Mouse (Mus musculus): ENCODE measurements around the gene Xpot. TPM values are rescaled to one million over a fixed set of nuclear protein-coding genes. Genes with fewer than 3 reads are reported as not detected.

The Xpot gene
- polyA plus RNA-seq, 1 experiment from 2014 or later: 24.5 TPM

DNA sequence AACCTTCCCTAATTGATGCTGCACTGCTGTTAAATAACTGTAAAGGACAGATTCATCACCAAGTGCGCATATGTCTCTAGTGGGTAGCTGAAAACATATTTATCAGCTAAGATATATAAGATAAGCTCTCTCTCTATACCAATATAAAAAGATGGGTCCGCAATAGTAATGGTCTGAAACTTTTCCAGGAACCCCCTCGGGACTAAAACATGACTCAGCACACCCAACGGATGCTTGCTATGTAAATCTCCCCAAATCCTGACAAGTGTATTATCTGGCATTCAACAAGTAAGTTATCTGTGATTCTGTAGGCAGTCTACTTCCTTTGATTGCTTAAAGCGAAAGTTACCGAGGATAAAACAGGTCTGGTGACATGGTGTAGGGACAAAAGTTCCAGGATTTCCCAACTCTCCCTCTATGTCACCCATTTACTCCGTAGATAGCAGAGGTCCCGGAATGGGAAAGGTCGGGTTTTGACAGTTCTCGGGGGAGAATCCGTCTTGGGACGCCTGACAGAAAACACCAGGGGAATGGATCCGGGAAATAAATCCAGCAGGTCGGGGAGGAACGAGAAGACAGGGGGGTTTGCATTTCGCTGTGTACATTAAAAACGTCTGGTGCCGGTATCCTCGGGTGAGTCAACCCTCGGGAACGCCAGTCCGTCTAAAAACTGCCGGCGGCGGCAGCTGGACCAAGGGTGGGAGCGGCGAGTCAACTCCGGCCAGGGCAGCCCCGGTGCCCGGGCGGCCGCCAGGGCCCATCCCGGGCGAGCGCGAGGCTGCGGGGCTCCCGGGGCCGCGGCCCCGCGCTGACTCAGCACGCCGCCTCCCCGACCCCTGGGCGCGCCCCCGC lies 40.1 kb downstream of the Xpot start:
- peak overlapping the region; percentile 95 for H3K9ac ChIP-seq (ENCODE audit: low read length)
- peak overlapping the region; percentile 69 for H3K4me2 ChIP-seq (replicated peaks; ENCODE audit: low read depth)
- peak overlapping the region; percentile 94 for H3K27ac ChIP-seq (replicated peaks)
- 2% methylated on average over 38 of the region's 48 CpGs for WGBS
- H3K9me3 ChIP-seq (ENCODE audit: control insufficient read depth, low read length): no peaks in the 10 kb centered on the region
- peaks cover 10% of the 10 kb centered on the region for H3K36me3 ChIP-seq (ENCODE audit: control insufficient read depth, insufficient read depth, low read length)
- no peak for DNase-seq (ENCODE audit: low spot score)
- TF ChIP-seq EP300 (optimal IDR thresholded peaks at IDR 0.05) (no peak), CTCF (IDR thresholded peaks at IDR 0.05; ENCODE audit: low read depth) (no peak)
- H3K4me1 ChIP-seq (replicated peaks; ENCODE audit: control insufficient read depth, insufficient read depth): no peaks in the 10 kb centered on the region
- ATAC-seq (ENCODE audit: low FRiP score, low TSS enrichment): peak; percentile 76
- H3K27me3 ChIP-seq (ENCODE audit: control insufficient read depth, insufficient read depth, low read length): no peaks in the 10 kb centered on the region
- H3K4me3 ChIP-seq (ENCODE audit: low read depth, low read length): peak overlapping the region; percentile 86

DNA sequence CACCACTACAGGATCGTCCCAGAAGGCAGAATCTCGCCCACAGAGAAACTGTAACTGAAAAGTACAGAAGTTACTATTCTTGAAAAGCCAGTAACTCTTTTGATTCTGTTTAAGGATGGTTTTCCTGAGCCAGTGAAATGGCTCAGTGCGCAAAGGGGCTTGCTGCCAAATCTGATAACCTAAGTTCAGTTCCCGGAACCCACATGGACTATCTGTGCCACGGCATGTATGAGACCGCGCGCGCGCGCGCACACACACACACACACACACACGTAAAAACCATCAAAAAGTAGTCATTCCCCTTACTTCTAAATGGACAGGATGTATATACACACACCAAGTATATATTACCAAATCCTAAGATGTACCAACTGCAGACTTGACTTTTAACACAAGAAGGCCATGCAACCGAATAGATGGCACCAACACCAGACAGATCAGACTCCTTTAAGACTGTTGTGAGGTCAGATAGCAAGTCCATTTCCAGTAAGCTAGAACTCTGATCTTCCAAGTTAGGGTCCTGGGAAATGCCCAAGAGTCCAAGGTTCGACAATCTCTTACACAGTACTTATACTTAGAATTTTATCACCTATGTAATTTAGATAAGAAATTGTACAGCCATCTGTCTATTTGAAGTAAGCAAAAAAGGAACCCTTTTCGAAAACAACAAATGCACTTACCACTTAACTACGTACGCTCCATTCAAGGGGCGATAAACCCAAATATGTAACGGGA lies 40.9 kb downstream of the Xpot start:
- H3K4me2 ChIP-seq (replicated peaks; ENCODE audit: low read depth): peak overlapping the region; percentile 69
- peak overlapping the region; percentile 95; the same call in 1 of the 2 replicates for H3K9ac ChIP-seq (ENCODE audit: low read length)
- H3K27ac ChIP-seq (replicated peaks): no peak overlapping the region
- WGBS: 73% methylated on average over 20 of the region's 20 CpGs
- no peaks in the 10 kb centered on the region for H3K27me3 ChIP-seq (ENCODE audit: control insufficient read depth, insufficient read depth, low read length)
- ATAC-seq (ENCODE audit: low FRiP score, low TSS enrichment) (no peak), DNase-seq (ENCODE audit: low spot score) (no peak)
- H3K4me1 ChIP-seq (replicated peaks; ENCODE audit: control insufficient read depth, insufficient read depth): no peaks in the 10 kb centered on the region
- peaks cover 10% of the 10 kb centered on the region for H3K36me3 ChIP-seq (ENCODE audit: control insufficient read depth, insufficient read depth, low read length)
- TF ChIP-seq EP300 (optimal IDR thresholded peaks at IDR 0.05) (no peak), CTCF (IDR thresholded peaks at IDR 0.05; ENCODE audit: low read depth) (no peak)
- H3K9me3 ChIP-seq (ENCODE audit: control insufficient read depth, low read length): no peaks in the 10 kb centered on the region
- H3K4me3 ChIP-seq (ENCODE audit: low read depth, low read length): peak overlapping the region; percentile 86

DNA sequence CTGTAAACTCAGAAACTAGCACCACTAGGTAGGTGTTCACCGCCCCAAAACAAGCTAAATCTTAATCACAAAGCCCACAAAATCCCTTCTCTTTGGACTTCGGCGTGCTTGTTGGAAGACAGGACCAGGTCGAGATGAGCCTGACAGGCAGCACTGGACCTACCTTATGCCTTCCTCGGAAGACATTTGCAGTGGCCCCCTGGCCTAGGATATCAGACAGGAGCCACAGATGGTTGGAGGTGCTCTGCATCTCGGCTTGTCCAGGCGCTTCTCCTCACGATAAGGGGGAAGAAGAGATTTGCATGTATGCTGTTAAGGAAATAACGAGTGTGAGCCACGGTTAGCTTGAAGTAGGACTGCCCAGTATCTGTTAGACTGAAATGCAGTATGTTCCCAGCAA lies 42.1 kb downstream of the Xpot start:
- Histone ChIP-seq H3K4me2 (replicated peaks; ENCODE audit: low read depth) (no peak overlapping the region), H3K4me1 (replicated peaks; ENCODE audit: control insufficient read depth, insufficient read depth) (no peaks in the 10 kb centered on the region), H3K9ac (ENCODE audit: low read length) (no peak overlapping the region), H3K27ac (replicated peaks) (no peak overlapping the region), H3K4me3 (ENCODE audit: low read depth, low read length) (no peak overlapping the region), H3K27me3 (ENCODE audit: control insufficient read depth, insufficient read depth, low read length) (no peaks in the 10 kb centered on the region), H3K9me3 (ENCODE audit: control insufficient read depth, low read length) (no peaks in the 10 kb centered on the region), H3K36me3 (ENCODE audit: control insufficient read depth, insufficient read depth, low read length) (peaks cover 10% of the 10 kb centered on the region)
- WGBS: 93% methylated on average over 10 of the region's 10 CpGs
- ATAC-seq (ENCODE audit: low FRiP score, low TSS enrichment) (no peak), DNase-seq (ENCODE audit: low spot score) (no peak)
- TF ChIP-seq CTCF (IDR thresholded peaks at IDR 0.05; ENCODE audit: low read depth) (no peak), EP300 (optimal IDR thresholded peaks at IDR 0.05) (no peak)

DNA sequence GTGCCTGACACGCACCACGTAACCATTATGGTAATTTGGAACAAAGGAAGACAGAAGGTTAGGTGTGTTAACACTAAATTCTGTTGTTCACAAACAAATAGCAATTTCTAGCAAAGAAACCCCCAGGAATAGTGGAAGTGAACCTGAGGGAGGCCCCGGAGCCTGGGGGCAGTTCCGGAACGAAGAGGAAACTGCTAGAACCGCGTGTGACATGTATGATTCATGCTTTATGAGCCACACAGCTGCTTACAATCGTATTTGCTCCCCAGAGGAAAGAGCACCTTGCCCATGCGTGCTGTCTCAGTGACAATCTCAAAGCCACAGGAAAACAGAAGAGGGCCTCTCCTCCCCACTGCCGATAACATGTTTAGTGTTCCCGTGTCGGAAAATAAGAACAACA lies 43.1 kb downstream of the Xpot start:
- TF ChIP-seq EP300 (optimal IDR thresholded peaks at IDR 0.05) (no peak), CTCF (IDR thresholded peaks at IDR 0.05; ENCODE audit: low read depth) (no peak)
- H3K9me3 ChIP-seq (ENCODE audit: control insufficient read depth, low read length): no peaks in the 10 kb centered on the region
- H3K27me3 ChIP-seq (ENCODE audit: control insufficient read depth, insufficient read depth, low read length): no peaks in the 10 kb centered on the region
- DNase-seq (ENCODE audit: low spot score) (no peak), ATAC-seq (ENCODE audit: low FRiP score, low TSS enrichment) (no peak)
- H3K36me3 ChIP-seq (ENCODE audit: control insufficient read depth, insufficient read depth, low read length): peaks cover 14% of the 10 kb centered on the region
- H3K9ac ChIP-seq (ENCODE audit: low read length): no peak overlapping the region
- no peak overlapping the region for H3K4me2 ChIP-seq (replicated peaks; ENCODE audit: low read depth)
- WGBS: 86% methylated on average over 12 of the region's 12 CpGs
- H3K4me3 ChIP-seq (ENCODE audit: low read depth, low read length): no peak overlapping the region
- no peak overlapping the region for H3K27ac ChIP-seq (replicated peaks)
- no peaks in the 10 kb centered on the region for H3K4me1 ChIP-seq (replicated peaks; ENCODE audit: control insufficient read depth, insufficient read depth)

DNA sequence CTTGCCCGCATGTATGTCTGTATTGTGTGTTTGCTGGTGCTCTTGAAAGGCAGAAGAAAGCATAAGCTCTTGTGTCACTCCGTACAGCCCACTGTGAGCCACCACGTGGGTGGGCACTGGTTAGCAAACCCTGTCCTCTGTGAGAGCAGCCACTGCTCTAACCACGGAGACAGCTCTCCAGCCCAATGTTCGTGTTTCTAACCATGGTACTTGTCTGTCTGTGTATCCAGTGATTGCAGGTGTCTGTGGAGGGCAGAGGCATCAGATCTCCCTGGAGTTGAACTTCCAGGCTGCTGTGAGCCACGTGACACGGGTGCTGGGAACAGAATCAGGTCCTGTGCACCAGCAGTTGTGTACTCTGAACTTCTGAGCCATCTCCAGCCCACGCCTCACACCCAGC lies 43.8 kb downstream of the Xpot start:
- Histone ChIP-seq H3K4me2 (replicated peaks; ENCODE audit: low read depth) (no peak overlapping the region), H3K9ac (ENCODE audit: low read length) (no peak overlapping the region), H3K36me3 (ENCODE audit: control insufficient read depth, insufficient read depth, low read length) (peaks cover 14% of the 10 kb centered on the region), H3K27ac (replicated peaks) (no peak overlapping the region), H3K9me3 (ENCODE audit: control insufficient read depth, low read length) (no peaks in the 10 kb centered on the region), H3K27me3 (ENCODE audit: control insufficient read depth, insufficient read depth, low read length) (no peaks in the 10 kb centered on the region), H3K4me1 (replicated peaks; ENCODE audit: control insufficient read depth, insufficient read depth) (no peaks in the 10 kb centered on the region), H3K4me3 (ENCODE audit: low read depth, low read length) (no peak overlapping the region)
- DNase-seq (ENCODE audit: low spot score) (no peak), ATAC-seq (ENCODE audit: low FRiP score, low TSS enrichment) (no peak)
- 94% methylated on average over 8 of the region's 8 CpGs for WGBS
- TF ChIP-seq CTCF (IDR thresholded peaks at IDR 0.05; ENCODE audit: low read depth) (no peak), EP300 (optimal IDR thresholded peaks at IDR 0.05) (no peak)

DNA sequence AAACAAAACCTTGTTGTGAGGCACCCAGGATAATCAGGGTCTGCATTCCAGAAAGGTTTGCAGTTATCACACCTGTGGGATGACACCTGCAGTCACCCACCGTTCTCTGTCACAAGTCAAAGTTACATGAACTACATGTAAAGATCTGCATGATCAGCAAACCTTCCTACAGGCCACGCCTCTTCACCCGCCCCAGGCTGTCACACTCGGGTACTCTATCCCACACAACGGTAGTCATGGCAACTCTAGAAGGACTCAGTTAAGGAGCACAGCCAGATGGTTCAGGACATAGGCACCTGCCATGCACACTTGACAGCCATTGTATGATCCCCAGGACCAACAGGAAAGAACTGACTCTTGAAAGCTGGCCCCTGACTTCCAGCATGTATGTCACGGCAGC lies 44.7 kb downstream of the Xpot start:
- WGBS: 78% methylated on average over 6 of the region's 6 CpGs
- no peak overlapping the region for H3K4me3 ChIP-seq (ENCODE audit: low read depth, low read length)
- H3K27me3 ChIP-seq (ENCODE audit: control insufficient read depth, insufficient read depth, low read length): no peaks in the 10 kb centered on the region
- DNase-seq (ENCODE audit: low spot score): no peak
- no peak overlapping the region for H3K9ac ChIP-seq (ENCODE audit: low read length)
- peak; percentile 12; the same call in 1 of the 2 replicates for ATAC-seq (ENCODE audit: low FRiP score, low TSS enrichment)
- no peak overlapping the region for H3K4me2 ChIP-seq (replicated peaks; ENCODE audit: low read depth)
- no peaks in the 10 kb centered on the region for H3K9me3 ChIP-seq (ENCODE audit: control insufficient read depth, low read length)
- H3K27ac ChIP-seq (replicated peaks): no peak overlapping the region
- H3K36me3 ChIP-seq (ENCODE audit: control insufficient read depth, insufficient read depth, low read length): peaks cover 14% of the 10 kb centered on the region
- TF ChIP-seq CTCF (IDR thresholded peaks at IDR 0.05; ENCODE audit: low read depth): no peak
- TF ChIP-seq EP300 (optimal IDR thresholded peaks at IDR 0.05): no peak
- H3K4me1 ChIP-seq (replicated peaks; ENCODE audit: control insufficient read depth, insufficient read depth): no peaks in the 10 kb centered on the region
